Mouse (Mus musculus): ENCODE measurements at regions not wholly inside any gene's neighbourhood (a gene's known extent, or its start where the extent isn't known, plus 50 kb on each side); places are given as distances from the start of the nearest gene placed in this dataset.

- no peak for TF ChIP-seq CTCF (IDR thresholded peaks at IDR 0.05; ENCODE audit: low read depth)
- TF ChIP-seq EP300 (IDR thresholded peaks at IDR 0.05; ENCODE audit: low read depth): no peak
Observed at GRCm38 (mm10) chr1:155482760-155483159, 65.5 kb upstream of the Xpr1 start.
